Comparison of ENCODE assay signal across 12 mouse cellular contexts in the genomic region with DNA sequence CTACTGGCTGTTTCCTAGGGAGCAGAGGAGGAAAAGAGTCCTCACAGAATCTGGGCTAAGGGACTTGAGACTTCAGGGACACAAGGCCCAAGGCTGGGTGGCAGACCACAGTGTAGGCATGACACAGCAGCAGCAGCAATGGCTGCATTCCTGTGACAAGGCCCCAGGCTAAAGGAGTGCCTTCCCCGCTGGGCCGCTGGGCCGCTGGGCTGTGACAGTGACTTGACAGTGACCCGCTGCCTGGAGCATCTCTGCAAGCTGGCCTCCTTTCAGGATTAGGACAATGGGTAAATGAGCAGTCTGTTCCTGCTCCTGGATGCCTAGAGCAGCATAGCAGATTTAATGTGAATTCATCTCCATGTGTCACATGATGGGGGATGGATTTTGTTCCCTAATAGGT. TPM values are rescaled to one million over a fixed set of nuclear protein-coding genes. Genes with fewer than 3 reads are reported as not detected.
DNase-seq lines count a peak whose midpoint lies in the region; ATAC-seq and TF ChIP-seq lines count a peak whose summit lies in the region.
"Had no signal": no experiment of that assay in that cellular context is flagged by ENCODE, and none has a peak within 500 bp of the region (broad histone marks: within the 10 kb centered on the region; RNA-seq: fewer than 3 reads in every experiment).

No protein-coding gene starts in this region.

- no peaks in the 10 kb centered on the region for H3K36me3 ChIP-seq in lung, embryonic 16.5 days (ENCODE audit: control insufficient read depth, insufficient read depth, low read length)
- H3K36me3 ChIP-seq in liver, postnatal 0 days (replicated peaks; ENCODE audit: insufficient read depth, low read length), result no peaks in the 10 kb centered on the region
- H3K36me3 ChIP-seq: heart, embryonic 12.5 days had no signal

- peak overlapping the region; percentile 18; the same call in 1 of the 2 replicates for H3K27ac ChIP-seq in cerebellum, adult 2 months (ENCODE audit: insufficient read depth, low read length)
- no peak overlapping the region for H3K27ac ChIP-seq in lung, embryonic 16.5 days (ENCODE audit: low read length)
- 0 out of 2 replicates have a peak overlapping the region, but pooled peaks have one; percentile 11 for H3K27ac ChIP-seq in liver, postnatal 0 days (ENCODE audit: low read depth)

- ATAC-seq in lung, embryonic 16.5 days (ENCODE audit: low read depth), result no peak
- no peak for ATAC-seq in liver, postnatal 0 days
- ATAC-seq: intestine, embryonic 16.5 days; Patski had no signal

- DNase-seq in cerebellum, adult 2 months, result no peak
- no peak for DNase-seq in cerebellum, adult 11 months
- DNase-seq in lung, adult 18-20 months, result no peak
- no peak for DNase-seq in liver, postnatal 0 days
- peak; percentile 87 for DNase-seq in retina, postnatal 1 day
- DNase-seq in spleen, postnatal 14 days (ENCODE audit: low spot score in 2 of 2), result no peak
- no peak for DNase-seq in urinary bladder, adult 18-20 months (ENCODE audit: low spot score in 2 of 2)
- DNase-seq: thymus, postnatal 25 days had no signal

- 24% methylated on average over 4 of the region's 4 CpGs for WGBS in cerebellum, adult 2 months
- WGBS in lung, embryonic 16.5 days, result 64% methylated on average over 4 of the region's 4 CpGs
- 82% methylated on average over 4 of the region's 4 CpGs for WGBS in liver, postnatal 0 days (ENCODE audit: insufficient replicate concordance)

- TF ChIP-seq POLR2A in cerebellum, adult 2 months (IDR thresholded peaks at IDR 0.05; ENCODE audit: borderline replicate concordance, insufficient read depth, low read length), result no peak

- no peaks in the 10 kb centered on the region for H3K4me1 ChIP-seq in cerebellum, adult 2 months (ENCODE audit: control insufficient read depth, insufficient read depth, low read length)
- H3K4me1 ChIP-seq in lung, embryonic 16.5 days (replicated peaks; ENCODE audit: control insufficient read depth, insufficient read depth, low read length), result peaks cover 7% of the 10 kb centered on the region
- peaks cover 10% of the 10 kb centered on the region; the same call in 1 of the 2 replicates for H3K4me1 ChIP-seq in liver, postnatal 0 days (ENCODE audit: insufficient read depth)

- no peaks in the 10 kb centered on the region for H3K27me3 ChIP-seq in cerebellum, adult 2 months (ENCODE audit: control insufficient read depth, insufficient read depth, low read length)
- no peaks in the 10 kb centered on the region for H3K27me3 ChIP-seq in lung, embryonic 16.5 days (ENCODE audit: control insufficient read depth, insufficient read depth, low read depth, low read length)
- no peaks in the 10 kb centered on the region for H3K27me3 ChIP-seq in liver, postnatal 0 days (ENCODE audit: insufficient read depth, low read length)
- H3K27me3 ChIP-seq: heart, embryonic 12.5 days; Patski had no signal

- no peak overlapping the region for H3K4me2 ChIP-seq in lung, embryonic 16.5 days (ENCODE audit: low read depth, low read length)
- H3K4me2 ChIP-seq in liver, postnatal 0 days (ENCODE audit: low read depth, low read length), result no peak overlapping the region
- H3K4me2 ChIP-seq: heart, embryonic 12.5 days had no signal

- no peaks in the 10 kb centered on the region for H3K9me3 ChIP-seq in lung, embryonic 16.5 days (ENCODE audit: control insufficient read depth, low read length)
- no peaks in the 10 kb centered on the region for H3K9me3 ChIP-seq in liver, postnatal 0 days (ENCODE audit: low read length)
- H3K9me3 ChIP-seq: heart, embryonic 12.5 days had no signal

- no peak for TF ChIP-seq EP300 in liver, postnatal 0 days (IDR thresholded peaks at IDR 0.05; ENCODE audit: low read depth)

- no peak for TF ChIP-seq CTCF in cerebellum, adult 2 months (IDR thresholded peaks at IDR 0.05; ENCODE audit: borderline replicate concordance, insufficient read depth, low read depth, low read length)
- TF ChIP-seq CTCF in liver, postnatal 0 days (IDR thresholded peaks at IDR 0.05; ENCODE audit: low read depth), result no peak

- H3K4me3 ChIP-seq in cerebellum, adult 2 months (replicated peaks; ENCODE audit: insufficient read depth, low read depth, low read length), result no peak overlapping the region
- H3K4me3 ChIP-seq in lung, embryonic 16.5 days (ENCODE audit: low read length), result no peak overlapping the region
- H3K4me3 ChIP-seq in liver, postnatal 0 days (ENCODE audit: low read depth, low read length), result no peak overlapping the region
- H3K4me3 ChIP-seq: heart, embryonic 12.5 days had no signal

- 0 out of 2 replicates have a peak overlapping the region, but pooled peaks have one; percentile 9 for H3K9ac ChIP-seq in lung, embryonic 16.5 days (ENCODE audit: low read length)
- H3K9ac ChIP-seq in liver, postnatal 0 days (replicated peaks), result no peak overlapping the region
- H3K9ac ChIP-seq: heart, embryonic 12.5 days had no signal

RNA-seq across cellular contexts. Expression of a gene that starts 2.9 kb away (rescaled TPM):
- polyA plus RNA-seq in cerebellum, adult 2 months (2012; rRNA removed), result 888 and 964 TPM in 2 replicates
- 554 and 585 TPM in 2 replicates for polyA plus RNA-seq in lung, embryonic 16.5 days (2015; fragmentation: Nextera tagmentation; extraction: Ambion mirVana)
- polyA plus RNA-seq in liver, postnatal 0 days (2015; fragmentation: Nextera tagmentation; extraction: Ambion mirVana), result 537 and 560 TPM in 2 replicates

RNA-seq across cellular contexts. Expression of a gene that starts 4.5 kb away (rescaled TPM):
- 224 and 231 TPM in 2 replicates for polyA plus RNA-seq in cerebellum, adult 2 months (2012; rRNA removed)
- 194 and 210 TPM in 2 replicates for polyA plus RNA-seq in lung, embryonic 16.5 days (2015; fragmentation: Nextera tagmentation; extraction: Ambion mirVana)
- polyA plus RNA-seq in liver, postnatal 0 days (2015; fragmentation: Nextera tagmentation; extraction: Ambion mirVana), result 57.0 and 58.3 TPM in 2 replicates

RNA-seq across cellular contexts. Expression of a gene that starts 27.6 kb away (rescaled TPM):
- 2.2 and 2.7 TPM in 2 replicates for polyA plus RNA-seq in cerebellum, adult 2 months (2012; rRNA removed)
- 18.1 and 21.8 TPM in 2 replicates for polyA plus RNA-seq in lung, embryonic 16.5 days (2015; fragmentation: Nextera tagmentation; extraction: Ambion mirVana)
- 12.1 and 14.2 TPM in 2 replicates for polyA plus RNA-seq in liver, postnatal 0 days (2015; fragmentation: Nextera tagmentation; extraction: Ambion mirVana)

RNA-seq across cellular contexts. Expression of a gene that starts 47.8 kb away (rescaled TPM):
- polyA plus RNA-seq in cerebellum, adult 2 months (2012; rRNA removed), result 31.1 and 32.4 TPM in 2 replicates
- polyA plus RNA-seq in lung, embryonic 16.5 days (2015; fragmentation: Nextera tagmentation; extraction: Ambion mirVana), result 4.9 and 5.6 TPM in 2 replicates
- polyA plus RNA-seq in liver, postnatal 0 days (2015; fragmentation: Nextera tagmentation; extraction: Ambion mirVana), result 2.5 and 3.1 TPM in 2 replicates

RNA-seq across cellular contexts. Expression of a gene that starts 55.7 kb away (rescaled TPM):
- 8.2 and 9.3 TPM in 2 replicates for polyA plus RNA-seq in cerebellum, adult 2 months (2012; rRNA removed)
- polyA plus RNA-seq in lung, embryonic 16.5 days (2015; fragmentation: Nextera tagmentation; extraction: Ambion mirVana), result 401 and 405 TPM in 2 replicates
- 40.7 and 42.8 TPM in 2 replicates for polyA plus RNA-seq in liver, postnatal 0 days (2015; fragmentation: Nextera tagmentation; extraction: Ambion mirVana)
